Mouse (Mus musculus): ENCODE results near the gene Trove2. TPM values are rescaled to one million over a fixed set of nuclear protein-coding genes. Genes with fewer than 3 reads are reported as not detected.

Trove2 gene
- total RNA-seq (2017) = 6.7 and 7.4 TPM in 2 replicates

DNA sequence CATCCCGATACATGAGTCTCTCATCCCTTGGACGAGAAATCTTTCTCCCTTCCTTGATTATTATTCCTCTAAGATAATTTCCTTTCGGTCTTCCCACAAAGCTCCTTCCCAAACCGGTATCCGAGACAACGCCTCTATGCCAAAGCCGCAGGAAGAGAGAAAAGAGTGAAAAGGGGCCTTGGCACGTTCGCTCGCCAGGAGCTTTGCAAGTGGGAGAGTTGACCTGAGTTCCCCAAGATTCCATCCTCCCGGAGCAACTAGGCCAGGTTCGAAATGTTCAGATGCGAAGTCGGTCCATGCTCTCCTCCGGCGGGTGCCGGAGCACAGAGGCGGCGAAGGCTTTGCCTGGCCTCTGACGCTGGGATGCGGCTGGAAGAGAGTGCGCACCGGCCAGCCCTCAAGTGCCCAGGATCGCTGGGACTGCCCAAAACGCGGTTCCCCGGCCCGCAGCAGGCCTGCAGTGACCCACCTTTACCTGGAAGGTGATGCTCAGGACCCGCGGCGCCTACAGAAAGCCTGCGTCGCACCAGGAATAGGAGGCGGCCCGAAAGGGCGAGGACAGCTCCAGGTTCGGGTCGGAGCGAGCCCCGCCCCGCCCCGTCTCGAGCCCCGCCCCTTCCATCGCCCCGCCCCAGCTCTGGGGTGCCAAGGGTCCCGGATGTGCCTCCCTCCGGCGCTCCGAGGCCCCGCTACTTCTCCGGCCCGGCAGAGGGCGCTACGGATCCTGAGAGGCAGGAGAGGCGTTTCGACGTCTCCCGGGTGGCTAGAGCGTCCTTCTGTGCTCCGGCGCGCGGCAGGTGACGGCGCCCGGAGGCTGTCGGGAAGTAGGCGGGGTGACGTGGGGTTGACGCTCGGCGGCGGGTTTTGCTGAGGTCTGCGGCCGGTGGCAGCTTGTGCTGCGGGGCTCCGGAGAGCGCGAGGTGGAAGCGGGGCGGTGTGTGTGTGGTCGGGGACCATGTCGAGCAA lies at the start of gene Trove2, which contains the start of gene Uchl5:
Trove2 (minus strand) TSS at position 623 of the 966 bp plus-strand sequence.
Uchl5 (plus strand) TSS at position 827 of the 966 bp plus-strand sequence.
- peak; percentile 87 for ATAC-seq (replicated peaks; ENCODE audit: low read depth, poor library complexity, severe bottlenecking)

DNA sequence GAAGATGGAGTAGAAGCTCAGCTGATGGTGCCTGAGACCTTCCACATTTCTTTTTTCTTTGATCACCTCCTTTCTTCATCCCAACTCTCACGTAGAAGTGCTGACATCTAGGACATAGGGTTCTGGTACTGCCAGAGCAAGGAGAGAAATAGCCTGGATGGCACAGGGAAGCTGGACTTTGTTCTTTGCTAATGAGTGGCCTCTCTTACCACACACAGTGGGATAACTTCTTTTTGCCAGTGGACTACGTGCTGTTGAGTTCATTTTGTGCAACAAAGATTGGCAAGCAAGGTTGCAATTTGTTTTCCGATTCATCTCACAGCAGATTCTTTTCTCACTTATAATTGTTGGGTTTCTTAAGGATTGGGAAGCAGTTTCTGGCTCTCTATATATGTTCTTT lies 45.8 kb upstream of the Trove2 start:
- no peak for ATAC-seq (replicated peaks; ENCODE audit: low read depth, poor library complexity, severe bottlenecking)

DNA sequence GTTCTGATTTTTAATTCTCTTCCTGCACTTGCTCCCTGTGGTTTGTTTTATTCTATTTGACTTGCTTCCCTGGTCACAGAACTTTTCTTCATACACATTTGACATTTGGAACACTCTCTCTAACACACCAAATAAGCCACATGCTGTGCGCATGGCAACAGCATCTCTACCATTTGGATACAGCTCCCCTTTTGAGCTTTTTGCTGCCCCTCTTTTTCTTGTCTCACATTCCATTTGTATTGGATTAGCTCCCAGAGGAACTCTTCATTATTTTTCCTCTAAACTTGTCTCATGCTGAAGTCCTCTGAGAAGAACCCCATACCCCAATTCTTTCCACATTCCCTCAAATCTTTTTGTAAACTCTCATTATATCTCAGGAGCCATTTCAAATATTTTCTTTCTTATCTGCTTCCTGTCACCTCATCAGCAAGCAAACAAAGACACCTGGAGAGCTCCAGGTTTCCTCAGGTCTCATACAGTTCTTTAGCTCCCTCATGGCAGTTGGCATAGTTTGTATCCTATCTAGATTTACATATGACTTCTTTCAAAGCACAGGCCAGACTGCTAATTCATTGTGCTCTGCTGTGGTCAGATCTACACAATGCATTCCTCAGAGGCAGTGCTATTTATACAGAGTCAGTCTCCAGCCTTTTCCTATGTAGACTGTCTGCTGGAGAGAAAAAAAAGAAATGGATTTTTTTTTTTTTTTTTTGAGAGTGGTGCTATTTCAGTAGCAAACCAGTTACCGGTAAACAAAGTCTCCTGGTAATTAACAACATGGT lies 43.4 kb upstream of the Trove2 start:
- peak; percentile 52 for ATAC-seq (replicated peaks; ENCODE audit: low read depth, poor library complexity, severe bottlenecking)

DNA sequence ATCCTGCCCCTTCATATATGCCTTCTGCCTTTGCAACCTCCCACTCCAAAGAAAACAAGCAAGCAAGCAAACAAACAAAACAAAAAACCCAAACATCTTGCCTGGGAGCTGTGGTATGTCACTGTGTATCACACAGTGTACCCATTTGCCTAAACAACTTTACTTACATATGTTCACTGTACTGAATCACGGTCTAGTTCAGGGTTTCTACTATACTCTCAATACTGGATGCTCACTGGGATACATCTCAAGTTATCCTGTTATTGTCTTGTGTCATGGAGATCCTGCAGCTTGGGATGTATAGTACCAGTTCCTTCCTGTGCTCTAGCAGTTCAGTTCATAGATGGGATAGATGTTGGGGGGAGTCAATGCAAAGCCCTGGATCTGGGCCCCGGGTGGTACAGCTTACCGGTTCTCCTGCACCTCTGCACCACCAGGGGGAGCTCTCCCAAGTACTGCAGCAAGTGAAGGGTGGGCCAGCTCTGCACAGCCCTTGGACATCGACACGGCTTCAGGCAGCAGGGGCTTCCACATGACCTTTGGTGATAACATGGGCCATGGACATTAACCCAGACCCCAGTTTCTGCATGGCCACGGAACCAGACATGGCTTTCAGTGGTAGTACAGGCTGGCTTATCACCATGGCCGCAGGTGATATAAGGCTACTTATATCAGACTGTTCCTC lies 37.0 kb upstream of the Trove2 start:
- ATAC-seq (replicated peaks; ENCODE audit: low read depth, poor library complexity, severe bottlenecking) = peak; percentile 99

DNA sequence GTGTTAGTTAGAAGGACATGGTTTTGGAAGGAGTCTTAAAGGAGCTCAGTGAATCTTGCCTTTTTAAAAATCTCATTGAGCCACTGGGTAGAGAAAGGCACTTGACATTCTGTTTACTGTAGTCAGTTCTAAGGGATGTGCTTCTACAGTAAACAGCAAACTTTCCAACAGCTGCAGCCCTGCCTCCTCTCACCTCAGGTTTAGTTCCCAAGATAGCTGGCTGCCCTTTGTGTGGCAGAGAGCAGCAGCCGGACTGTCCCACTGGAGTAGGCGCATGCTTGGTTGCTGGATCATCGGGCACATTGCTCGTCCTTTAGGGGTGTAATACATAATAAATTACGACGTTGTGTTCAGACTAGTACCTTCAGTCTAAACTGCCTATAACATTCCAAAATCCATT lies 32.2 kb upstream of the Trove2 start:
- no peak for ATAC-seq (replicated peaks; ENCODE audit: low read depth, poor library complexity, severe bottlenecking)

DNA sequence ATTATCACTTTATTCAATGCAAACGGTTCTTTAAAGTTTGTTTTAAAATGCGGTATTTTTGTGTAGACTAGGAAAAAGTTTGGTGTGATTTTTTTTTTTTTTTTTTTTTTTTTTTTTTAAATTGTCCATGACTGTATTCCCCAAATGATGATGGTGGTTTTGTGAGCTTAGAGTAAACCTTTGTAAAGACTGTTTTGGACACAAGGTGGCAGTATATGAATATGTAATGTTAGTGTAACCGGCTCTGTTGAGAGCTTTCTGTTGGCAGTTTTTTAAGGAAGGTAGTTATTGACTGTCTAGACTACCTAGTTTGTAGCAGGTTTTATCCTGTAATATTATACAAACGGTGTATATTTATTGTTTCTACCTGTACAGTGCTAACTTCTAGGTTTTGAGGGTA lies 26.7 kb upstream of the Trove2 start:
- peak; percentile 99 for ATAC-seq (replicated peaks; ENCODE audit: low read depth, poor library complexity, severe bottlenecking)

DNA sequence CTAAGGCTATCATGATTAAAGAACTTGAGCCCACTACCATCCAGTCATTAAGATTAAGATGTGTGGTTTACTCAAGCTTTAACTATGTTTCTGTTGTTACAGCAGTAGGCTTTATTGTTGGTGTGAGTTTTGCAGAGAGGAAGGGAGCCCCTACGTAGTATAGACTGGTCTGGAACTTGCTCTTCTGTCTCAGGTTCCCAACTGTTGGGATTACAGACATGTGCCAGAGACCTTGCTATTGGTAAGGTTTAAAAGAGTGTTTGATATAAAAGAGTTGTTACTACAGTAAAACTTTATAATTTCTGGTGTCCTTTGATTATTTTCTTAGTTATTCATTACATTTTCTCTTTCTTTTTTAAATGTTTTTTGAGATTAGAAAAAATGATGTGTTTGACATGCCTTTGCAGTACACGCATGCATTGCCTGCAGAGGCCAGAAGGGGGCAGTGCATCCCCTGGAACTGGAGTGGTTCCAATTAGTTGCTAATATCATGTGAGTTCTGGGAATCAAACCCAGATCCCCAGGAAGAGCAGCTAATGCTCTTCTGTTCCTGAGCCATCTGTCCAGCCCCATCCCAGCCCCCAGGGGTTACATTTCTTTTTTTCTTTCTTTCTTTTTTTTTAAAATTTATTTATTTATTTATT lies 11.8 kb upstream of the Trove2 start:
- peak; percentile 83; the same call in 1 of the 2 replicates for ATAC-seq (replicated peaks; ENCODE audit: low read depth, poor library complexity, severe bottlenecking)

DNA sequence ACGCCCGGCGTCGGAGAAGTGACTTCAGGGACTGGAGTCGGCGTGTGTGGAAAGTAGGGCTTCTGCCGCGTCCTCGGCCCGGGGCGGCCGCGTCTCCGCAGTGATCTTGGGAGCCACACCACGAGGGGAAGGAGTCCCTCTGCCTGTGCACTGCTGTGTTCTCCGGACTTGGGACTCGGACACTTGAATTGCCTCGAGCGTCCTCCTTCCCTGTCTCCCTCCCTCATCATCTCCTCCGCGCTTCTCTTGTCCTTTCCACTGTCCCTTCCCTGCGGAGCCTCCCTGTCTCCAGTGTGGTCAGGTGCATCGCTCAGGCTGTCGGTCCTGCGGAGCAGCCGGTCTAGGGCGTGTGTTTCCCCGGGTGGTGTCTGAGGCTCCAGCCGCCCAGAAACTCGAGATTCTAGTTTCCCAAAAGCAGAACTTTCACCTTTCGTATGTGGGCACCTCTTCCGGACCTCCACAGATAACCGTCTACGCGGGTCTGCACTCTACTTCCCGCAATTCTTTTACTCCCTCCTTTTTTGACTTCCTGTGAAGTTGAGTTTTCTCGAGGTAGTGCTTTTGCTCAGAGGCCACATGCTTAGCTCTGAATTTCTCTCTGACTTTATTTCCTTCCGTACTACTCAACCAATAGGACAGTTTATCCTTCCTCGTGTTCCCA lies 820 bp upstream of the Trove2 start:
- peak; percentile 31 for ATAC-seq (replicated peaks; ENCODE audit: low read depth, poor library complexity, severe bottlenecking)

DNA sequence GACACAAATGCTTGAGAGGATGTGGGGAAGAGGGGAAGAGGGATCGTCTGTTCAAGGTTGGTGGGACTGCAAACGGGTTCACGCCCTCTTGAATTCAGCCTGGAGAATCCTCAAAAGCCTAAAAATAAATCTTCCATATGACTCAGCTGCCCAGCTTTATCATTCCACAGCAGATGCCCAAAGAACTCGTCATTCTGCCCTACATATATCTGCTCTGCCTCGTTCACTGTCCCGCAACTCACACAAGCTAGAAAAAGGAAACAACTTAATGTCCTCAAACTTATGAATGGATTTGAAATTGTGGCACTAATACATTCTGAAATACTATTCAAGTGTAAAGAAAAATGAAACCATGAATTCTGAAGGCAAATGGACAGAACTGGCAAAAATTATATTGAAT lies 3.0 kb downstream of the Trove2 start:
- no peak for ATAC-seq (replicated peaks; ENCODE audit: low read depth, poor library complexity, severe bottlenecking)

DNA sequence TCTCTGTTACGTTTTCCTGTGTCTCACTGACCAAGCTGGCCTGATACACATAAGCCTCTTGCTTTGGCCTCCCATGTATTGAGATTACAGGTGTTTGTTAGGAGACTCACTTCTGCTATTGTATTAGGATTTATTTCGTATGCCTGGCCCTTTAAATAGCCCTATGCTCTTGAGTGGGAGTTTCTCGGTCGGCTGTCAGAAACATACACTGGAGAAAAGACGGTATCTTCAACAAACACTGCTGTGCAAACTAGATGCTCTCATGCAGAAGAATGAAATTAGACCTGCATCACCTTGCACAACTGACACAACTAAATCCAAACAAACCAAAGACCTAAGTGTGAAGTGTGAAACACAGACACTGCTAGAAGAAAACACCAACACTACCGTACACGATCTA lies 3.8 kb downstream of the Trove2 start:
- no peak for ATAC-seq (replicated peaks; ENCODE audit: low read depth, poor library complexity, severe bottlenecking)

DNA sequence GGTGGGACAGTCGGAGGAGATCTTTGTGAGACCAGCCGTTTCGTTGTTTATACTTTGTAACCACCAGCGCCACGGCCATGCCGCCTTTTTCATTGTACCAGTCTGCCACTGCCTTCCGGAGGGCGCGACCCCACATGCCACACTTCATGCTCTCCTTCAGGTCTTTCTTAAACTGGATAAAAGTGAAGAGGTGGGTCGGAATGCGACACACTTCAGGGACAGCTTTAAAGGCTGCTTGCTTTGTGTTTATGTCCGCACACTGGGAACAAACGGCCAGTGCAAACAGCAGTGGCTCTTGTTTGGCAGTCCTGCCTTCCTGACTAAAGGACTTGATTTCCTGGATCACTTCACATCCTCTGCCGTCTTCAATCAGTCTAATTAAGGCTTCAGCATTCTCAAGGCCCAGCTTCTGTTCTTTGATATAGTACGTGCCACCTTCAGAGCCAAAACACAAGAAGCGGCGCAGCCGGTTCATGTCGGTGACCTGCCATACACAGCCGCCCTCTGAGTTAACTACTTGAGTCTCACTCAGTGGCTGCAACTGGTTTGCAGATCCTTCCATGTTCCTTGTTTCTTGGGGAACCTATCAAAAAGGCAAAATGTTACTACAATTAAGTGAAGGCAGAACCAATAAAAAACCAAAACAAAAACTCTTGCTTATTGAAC lies 6.3 kb downstream of the Trove2 start:
- ATAC-seq (replicated peaks; ENCODE audit: low read depth, poor library complexity, severe bottlenecking) = no peak

DNA sequence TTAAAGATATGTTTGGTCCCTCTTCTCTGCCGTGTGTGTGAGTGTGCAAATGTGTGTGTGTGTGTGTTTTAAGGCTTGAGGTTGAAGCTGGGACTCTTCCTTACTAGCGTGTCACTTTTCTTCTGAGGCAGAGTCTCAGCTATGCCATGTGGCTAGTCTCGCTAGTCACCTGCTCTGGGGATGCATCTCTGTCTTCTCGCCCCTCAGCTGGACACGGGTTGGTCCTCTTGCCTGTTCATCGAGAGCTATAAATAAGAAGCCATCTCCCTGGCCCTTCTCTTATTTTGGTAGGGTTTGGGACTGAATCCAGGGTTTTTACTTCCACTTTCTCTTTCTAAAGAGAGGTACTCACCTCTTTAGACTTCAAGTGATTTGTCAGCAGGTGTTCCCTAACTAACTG lies 10.6 kb downstream of the Trove2 start:
- ATAC-seq (replicated peaks; ENCODE audit: low read depth, poor library complexity, severe bottlenecking) = 0 out of 2 replicates have a peak, but pooled peaks have one; percentile 29

DNA sequence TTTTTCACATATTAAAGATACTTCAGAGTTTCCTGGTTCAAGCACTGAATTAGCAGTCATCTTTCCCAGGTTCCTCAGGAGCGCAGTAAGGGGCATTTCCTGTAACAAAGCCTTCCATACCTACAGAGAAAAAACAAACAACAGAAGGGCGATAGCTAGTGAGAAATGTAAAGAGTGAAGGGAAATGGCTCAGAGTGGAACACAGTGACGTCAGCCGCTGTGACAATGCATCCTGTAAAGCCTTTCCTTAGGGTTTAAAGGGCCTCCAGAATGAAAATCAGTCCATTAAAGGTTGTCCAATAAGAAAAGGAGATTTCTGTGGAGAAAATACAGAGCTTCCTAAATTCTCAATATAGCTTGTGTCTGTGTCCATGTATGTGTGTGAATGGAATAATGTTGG lies 11.1 kb downstream of the Trove2 start:
- ATAC-seq (replicated peaks; ENCODE audit: low read depth, poor library complexity, severe bottlenecking) = no peak

DNA sequence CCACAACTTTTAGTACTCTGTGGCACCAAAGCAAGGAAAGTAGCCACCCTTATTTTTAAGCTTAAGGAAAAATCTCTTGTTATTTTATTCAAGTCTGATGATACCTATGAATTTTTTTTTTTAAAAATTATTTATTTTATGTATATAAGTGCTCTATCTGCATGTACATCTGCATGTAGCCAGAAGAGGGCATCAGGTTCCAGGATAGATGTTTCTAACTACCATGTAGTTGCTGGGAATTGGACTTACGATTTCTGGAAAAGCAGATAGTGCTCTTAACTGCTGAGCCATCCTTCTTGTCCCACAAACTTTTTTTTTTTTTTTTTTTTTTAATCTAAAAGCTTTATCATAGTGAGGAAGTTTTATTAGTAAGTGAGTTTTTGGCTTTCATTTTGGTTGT lies 12.4 kb downstream of the Trove2 start:
- ATAC-seq (replicated peaks; ENCODE audit: low read depth, poor library complexity, severe bottlenecking) = 0 out of 2 replicates have a peak, but pooled peaks have one; percentile 25

DNA sequence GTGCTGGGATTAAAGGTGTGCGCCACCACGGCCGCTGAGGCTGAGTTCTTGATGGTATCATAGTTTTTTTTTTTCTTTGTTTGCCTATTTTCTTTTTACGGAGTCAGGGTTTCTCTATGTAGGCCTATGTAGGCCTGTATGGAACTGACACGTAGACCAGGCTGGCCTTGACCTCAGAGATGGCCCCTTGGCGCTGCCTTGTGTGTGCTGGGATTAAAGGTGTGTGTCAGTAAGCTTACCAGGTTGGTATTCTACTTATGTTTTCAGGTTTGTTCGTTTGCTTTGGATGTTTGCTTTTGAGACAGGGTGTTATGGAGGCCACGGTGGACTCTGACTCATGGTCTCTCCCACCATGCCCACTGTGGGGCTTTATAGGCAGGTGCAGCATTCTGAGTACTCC lies 14.7 kb downstream of the Trove2 start:
- no peak for ATAC-seq (replicated peaks; ENCODE audit: low read depth, poor library complexity, severe bottlenecking)

DNA sequence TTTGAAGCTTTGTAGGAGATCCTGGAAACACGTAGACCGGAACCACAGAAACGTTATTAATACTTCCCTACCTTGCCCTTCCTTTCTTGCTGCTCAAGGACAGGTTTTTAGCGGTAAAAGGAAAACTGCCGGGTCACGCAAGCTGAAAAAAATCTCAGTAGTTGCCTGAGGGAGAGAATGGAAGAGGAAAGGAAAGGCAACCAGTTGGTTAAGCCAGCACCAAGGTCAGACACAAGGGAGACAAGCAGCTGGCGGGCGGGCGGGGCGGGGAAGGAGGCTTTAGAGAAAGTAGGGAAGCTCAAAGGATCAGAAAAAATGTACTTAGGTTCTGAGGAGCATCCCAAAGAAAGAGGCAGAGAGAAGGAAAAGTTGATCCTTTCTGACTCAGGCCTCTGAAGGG lies 31.0 kb downstream of the Trove2 start:
- no peak for ATAC-seq (replicated peaks; ENCODE audit: low read depth, poor library complexity, severe bottlenecking)

DNA sequence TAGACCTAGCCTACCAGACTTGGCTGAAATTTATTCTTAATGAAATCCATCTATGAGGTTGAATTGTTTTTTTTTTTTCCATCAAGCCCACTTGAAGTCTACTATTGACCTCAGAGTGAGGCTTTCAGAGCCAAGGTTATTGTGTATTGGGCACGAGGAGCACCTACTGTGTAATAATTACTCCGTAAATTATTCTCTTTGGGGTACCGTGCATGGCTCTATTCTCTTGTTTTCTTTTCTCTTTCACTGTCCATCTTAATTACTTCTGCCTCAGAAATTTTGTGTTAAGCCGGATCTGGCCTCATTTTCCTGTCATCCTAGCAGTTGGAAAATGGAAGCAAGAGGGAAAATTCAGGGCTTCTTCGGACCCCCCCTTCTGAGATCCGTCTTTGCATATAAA lies 34.7 kb downstream of the Trove2 start:
- ATAC-seq (replicated peaks; ENCODE audit: low read depth, poor library complexity, severe bottlenecking) = no peak

DNA sequence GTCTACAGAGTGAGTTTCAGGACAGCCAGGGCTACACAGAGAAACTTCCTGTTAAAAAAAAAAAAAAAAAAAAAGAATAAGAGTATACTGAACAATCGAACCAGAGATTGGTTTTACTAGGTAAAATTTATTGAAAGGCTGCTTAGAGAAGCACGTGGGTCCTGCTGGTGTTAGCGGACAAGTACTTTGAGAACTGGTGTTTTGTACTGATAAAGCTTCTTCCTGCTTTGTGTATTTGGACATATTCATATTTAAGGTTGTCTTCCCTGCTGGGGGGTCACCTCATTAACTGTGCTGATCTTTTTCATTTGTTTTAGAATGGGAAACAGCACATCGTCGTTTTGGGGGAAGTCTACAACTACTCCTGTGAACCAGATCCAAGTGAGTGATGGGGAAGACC lies 35.5 kb downstream of the Trove2 start:
- no peak for ATAC-seq (replicated peaks; ENCODE audit: low read depth, poor library complexity, severe bottlenecking)

DNA sequence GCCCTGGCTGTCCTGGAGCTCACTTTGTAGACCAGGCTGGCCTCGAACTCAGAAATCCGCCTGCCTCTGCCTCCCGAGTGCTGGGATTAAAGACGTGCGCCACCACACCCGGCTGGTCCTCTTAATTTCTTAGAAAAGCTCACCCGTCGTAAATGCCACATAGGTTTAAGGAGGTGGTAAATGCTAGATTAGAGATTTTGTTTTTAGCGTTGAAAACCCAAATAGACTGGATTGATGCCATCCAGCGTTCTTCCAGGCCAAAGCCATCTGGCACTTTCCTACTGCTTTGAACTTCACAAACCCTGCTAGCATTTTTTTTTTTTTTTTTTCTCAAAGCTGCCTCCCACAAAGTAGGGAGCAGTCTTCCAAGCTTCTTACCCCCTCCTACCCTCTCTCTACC lies 36.3 kb downstream of the Trove2 start:
- ATAC-seq (replicated peaks; ENCODE audit: low read depth, poor library complexity, severe bottlenecking) = no peak
